Comparison of ENCODE assay signal across 13 mouse cellular contexts in the genomic region with DNA sequence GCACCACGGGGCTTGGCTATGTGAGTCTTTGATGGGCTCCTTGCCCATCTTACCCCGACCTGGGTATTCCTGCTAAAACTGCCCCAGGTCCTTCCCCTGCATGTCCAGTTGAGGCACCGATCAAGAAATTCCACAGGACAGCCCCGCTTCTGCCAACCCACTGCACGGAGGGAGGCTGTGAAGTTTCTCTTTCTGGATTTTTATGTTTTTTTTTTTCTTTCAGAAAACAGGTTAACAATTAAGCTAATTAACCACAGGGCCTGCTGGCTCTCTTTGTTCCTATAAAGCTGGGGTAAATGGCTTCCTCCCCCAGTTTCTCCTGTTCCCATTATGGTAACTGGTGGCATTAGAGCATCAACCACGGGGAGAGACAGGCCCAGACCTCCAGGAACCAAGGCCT. TPM values are rescaled to one million over a fixed set of nuclear protein-coding genes. Genes with fewer than 3 reads are reported as not detected.
DNase-seq lines count a peak whose midpoint lies in the region; ATAC-seq and TF ChIP-seq lines count a peak whose summit lies in the region.
"Had no signal": no experiment of that assay in that cellular context is flagged by ENCODE, and none has a peak within 500 bp of the region (broad histone marks: within the 10 kb centered on the region; RNA-seq: fewer than 3 reads in every experiment).

No protein-coding gene starts in this region.

- H3K4me3 ChIP-seq in forebrain, embryonic 11.5 days (ENCODE audit: low read depth, low read length): no peak overlapping the region
- no peak overlapping the region for H3K4me3 ChIP-seq in forebrain, embryonic 14.5 days (ENCODE audit: low read depth, low read length)
- H3K4me3 ChIP-seq in kidney, adult 2 months (ENCODE audit: insufficient read depth, low read depth, low read length): peak overlapping the region; percentile 19
- H3K4me3 ChIP-seq in kidney, embryonic 15.5 days (replicated peaks): no peak overlapping the region
- H3K4me3 ChIP-seq in liver, postnatal 0 days (ENCODE audit: low read depth, low read length): no peak overlapping the region
- H3K4me3 ChIP-seq in midbrain, embryonic 15.5 days: no peak overlapping the region

- TF ChIP-seq EP300 in liver, postnatal 0 days (IDR thresholded peaks at IDR 0.05; ENCODE audit: low read depth): no peak

- H3K36me3 ChIP-seq in forebrain, embryonic 11.5 days (ENCODE audit: control insufficient read depth, insufficient read depth, low read length): no peaks in the 10 kb centered on the region
- no peaks in the 10 kb centered on the region for H3K36me3 ChIP-seq in forebrain, embryonic 14.5 days (ENCODE audit: control insufficient read depth, insufficient read depth, low read length)
- no peaks in the 10 kb centered on the region for H3K36me3 ChIP-seq in kidney, adult 2 months (ENCODE audit: control insufficient read depth, insufficient read depth, low read length)
- H3K36me3 ChIP-seq in kidney, embryonic 15.5 days: no peaks in the 10 kb centered on the region
- no peaks in the 10 kb centered on the region; the same call in 1 of the 2 replicates for H3K36me3 ChIP-seq in liver, postnatal 0 days (replicated peaks; ENCODE audit: insufficient read depth, low read length)
- H3K36me3 ChIP-seq in midbrain, embryonic 15.5 days (replicated peaks): no peaks in the 10 kb centered on the region

- WGBS in forebrain, embryonic 11.5 days: 61% methylated on average over 6 of the region's 6 CpGs
- WGBS in forebrain, embryonic 14.5 days: 41% methylated on average over 6 of the region's 6 CpGs
- WGBS in kidney, adult 2 months: 31% methylated on average over 6 of the region's 6 CpGs
- WGBS in kidney, embryonic 15.5 days: 47% methylated on average over 6 of the region's 6 CpGs
- WGBS in liver, postnatal 0 days (ENCODE audit: insufficient replicate concordance): 79% methylated on average over 6 of the region's 6 CpGs
- WGBS in midbrain, embryonic 15.5 days: 80% methylated on average over 6 of the region's 6 CpGs

- peaks cover 5% of the 10 kb centered on the region; the same call in 1 of the 2 replicates for H3K4me1 ChIP-seq in forebrain, embryonic 11.5 days (replicated peaks; ENCODE audit: control insufficient read depth, insufficient read depth, low read length)
- no peaks in the 10 kb centered on the region for H3K4me1 ChIP-seq in forebrain, embryonic 14.5 days (ENCODE audit: control insufficient read depth, insufficient read depth, low read length)
- H3K4me1 ChIP-seq in kidney, adult 2 months (ENCODE audit: control insufficient read depth, insufficient read depth, low read length): peaks cover 96% of the 10 kb centered on the region
- peaks cover 90% of the 10 kb centered on the region for H3K4me1 ChIP-seq in kidney, embryonic 15.5 days
- H3K4me1 ChIP-seq in liver, postnatal 0 days (ENCODE audit: insufficient read depth): peaks cover 36% of the 10 kb centered on the region
- H3K4me1 ChIP-seq in midbrain, embryonic 15.5 days: no peaks in the 10 kb centered on the region

- DNase-seq in forebrain, embryonic 11.5 days (ENCODE audit: low spot score): no peak
- DNase-seq in forebrain, embryonic 14.5 days (ENCODE audit: low spot score): no peak
- DNase-seq in kidney, adult 2 months: peak; percentile 76
- DNase-seq in kidney, adult 11 months: no peak
- no peak for DNase-seq in liver, postnatal 0 days
- DNase-seq in adrenal gland, adult 8-10 months: no peak
- DNase-seq: gastrocnemius, postnatal 10 days; right cerebral cortex, postnatal 25 days had no signal

- TF ChIP-seq CTCF in kidney, adult 2 months (conservative IDR thresholded peaks at IDR 0.05; ENCODE audit: insufficient read depth, insufficient read length, low read depth, low read length): no peak
- TF ChIP-seq CTCF in liver, postnatal 0 days (IDR thresholded peaks at IDR 0.05; ENCODE audit: low read depth): no peak

- peak overlapping the region; percentile 23; the same call in 1 of the 2 replicates for H3K9ac ChIP-seq in forebrain, embryonic 11.5 days (ENCODE audit: low read length)
- H3K9ac ChIP-seq in forebrain, embryonic 14.5 days (ENCODE audit: low read length): no peak overlapping the region
- H3K9ac ChIP-seq in kidney, embryonic 15.5 days: peak overlapping the region; percentile 27; the same call in 1 of the 2 replicates
- no peak overlapping the region for H3K9ac ChIP-seq in liver, postnatal 0 days (replicated peaks)
- no peak overlapping the region for H3K9ac ChIP-seq in midbrain, embryonic 15.5 days
- H3K9ac ChIP-seq: liver, embryonic 14.5 days had no signal

- H3K4me2 ChIP-seq in forebrain, embryonic 11.5 days (ENCODE audit: low read depth, low read length, severe bottlenecking): no peak overlapping the region
- no peak overlapping the region for H3K4me2 ChIP-seq in forebrain, embryonic 14.5 days (ENCODE audit: low read length)
- H3K4me2 ChIP-seq in kidney, embryonic 15.5 days: peak overlapping the region; percentile 40
- H3K4me2 ChIP-seq in liver, postnatal 0 days (ENCODE audit: low read depth, low read length): no peak overlapping the region
- no peak overlapping the region for H3K4me2 ChIP-seq in midbrain, embryonic 15.5 days

- ATAC-seq in forebrain, embryonic 11.5 days (replicated peaks; ENCODE audit: low FRiP score): no peak
- ATAC-seq in forebrain, embryonic 14.5 days: no peak
- ATAC-seq in kidney, embryonic 15.5 days (replicated peaks; ENCODE audit: low FRiP score): no peak
- no peak for ATAC-seq in liver, postnatal 0 days
- ATAC-seq in midbrain, embryonic 15.5 days (replicated peaks): no peak
- ATAC-seq: midbrain, embryonic 16.5 days had no signal

- TF ChIP-seq POLR2A in kidney, adult 2 months (IDR thresholded peaks at IDR 0.05; ENCODE audit: low read depth, low read length): no peak

- no peaks in the 10 kb centered on the region for H3K9me3 ChIP-seq in forebrain, embryonic 11.5 days (ENCODE audit: control insufficient read depth, low read length)
- no peaks in the 10 kb centered on the region for H3K9me3 ChIP-seq in forebrain, embryonic 14.5 days (replicated peaks; ENCODE audit: control insufficient read depth, low read length)
- no peaks in the 10 kb centered on the region for H3K9me3 ChIP-seq in kidney, embryonic 15.5 days (replicated peaks)
- H3K9me3 ChIP-seq in liver, postnatal 0 days (ENCODE audit: low read length): no peaks in the 10 kb centered on the region
- no peaks in the 10 kb centered on the region for H3K9me3 ChIP-seq in midbrain, embryonic 15.5 days

- H3K27ac ChIP-seq in forebrain, embryonic 11.5 days (ENCODE audit: low read depth, low read length): no peak overlapping the region
- no peak overlapping the region for H3K27ac ChIP-seq in forebrain, embryonic 14.5 days (ENCODE audit: low read depth, low read length)
- peak overlapping the region; percentile 96 for H3K27ac ChIP-seq in kidney, adult 2 months (ENCODE audit: insufficient read depth, low read depth, low read length)
- peak overlapping the region; percentile 91 for H3K27ac ChIP-seq in kidney, embryonic 15.5 days
- H3K27ac ChIP-seq in liver, postnatal 0 days (ENCODE audit: low read depth): peak overlapping the region; percentile 97; the same call in 1 of the 2 replicates
- no peak overlapping the region for H3K27ac ChIP-seq in midbrain, embryonic 15.5 days

- no peaks in the 10 kb centered on the region; the same call in 1 of the 2 replicates for H3K27me3 ChIP-seq in forebrain, embryonic 11.5 days (ENCODE audit: control insufficient read depth, insufficient read depth, low read length)
- 0 out of 2 replicates have a peak, but pooled peaks cover 5% of the 10 kb centered on the region for H3K27me3 ChIP-seq in forebrain, embryonic 14.5 days (replicated peaks; ENCODE audit: control insufficient read depth, insufficient read depth, low read length)
- no peaks in the 10 kb centered on the region for H3K27me3 ChIP-seq in kidney, adult 2 months (replicated peaks; ENCODE audit: control insufficient read depth, insufficient read depth, low read length)
- no peaks in the 10 kb centered on the region for H3K27me3 ChIP-seq in kidney, embryonic 15.5 days
- H3K27me3 ChIP-seq in liver, postnatal 0 days (ENCODE audit: insufficient read depth, low read length): no peaks in the 10 kb centered on the region
- peaks cover 12% of the 10 kb centered on the region for H3K27me3 ChIP-seq in midbrain, embryonic 15.5 days (replicated peaks)

RNA-seq across cellular contexts. Expression of a gene that starts 10.2 kb away (rescaled TPM):
- polyA plus RNA-seq in forebrain, embryonic 11.5 days (2014; fragmentation: Nextera tagmentation; extraction: Ambion mirVana): 3.9 and 5.5 TPM in 2 replicates
- polyA plus RNA-seq in forebrain, embryonic 14.5 days (2014; fragmentation: Nextera tagmentation; extraction: Ambion mirVana): 0.70 and 1.3 TPM in 2 replicates
- polyA plus RNA-seq in kidney, adult 2 months (2012; rRNA removed): 153 and 166 TPM in 2 replicates
- polyA plus RNA-seq in kidney, embryonic 15.5 days (2015; fragmentation: Nextera tagmentation; extraction: Ambion mirVana): 39.1 and 41.0 TPM in 2 replicates
- 15.1 and 20.9 TPM in 2 replicates for polyA plus RNA-seq in liver, postnatal 0 days (2015; fragmentation: Nextera tagmentation; extraction: Ambion mirVana)
- 10 to 100 TPM; 10.5 to 13.4 (median 11.5) TPM for total RNA-seq in adrenal gland, adult 8-10 months (2022)
- polyA plus RNA-seq in midbrain, embryonic 15.5 days (2015; fragmentation: Nextera tagmentation; extraction: Ambion mirVana): 0.84 and 1.0 TPM in 2 replicates

RNA-seq across cellular contexts. Expression of a gene that starts 19.5 kb away (rescaled TPM):
- polyA plus RNA-seq in forebrain, embryonic 11.5 days (2014; fragmentation: Nextera tagmentation; extraction: Ambion mirVana): 29.4 and 33.4 TPM in 2 replicates
- polyA plus RNA-seq in forebrain, embryonic 14.5 days (2014; fragmentation: Nextera tagmentation; extraction: Ambion mirVana): 15.2 and 19.1 TPM in 2 replicates
- polyA plus RNA-seq in kidney, adult 2 months (2012; rRNA removed): 36.4 and 43.4 TPM in 2 replicates
- 37.3 and 39.8 TPM in 2 replicates for polyA plus RNA-seq in kidney, embryonic 15.5 days (2015; fragmentation: Nextera tagmentation; extraction: Ambion mirVana)
- 7.7 and 8.8 TPM in 2 replicates for polyA plus RNA-seq in liver, postnatal 0 days (2015; fragmentation: Nextera tagmentation; extraction: Ambion mirVana)
- total RNA-seq in adrenal gland, adult 8-10 months (2022): 10 to 100 TPM; 20.0 to 32.2 (median 25.4) TPM
- polyA plus RNA-seq in midbrain, embryonic 15.5 days (2015; fragmentation: Nextera tagmentation; extraction: Ambion mirVana): 24.8 and 27.9 TPM in 2 replicates

RNA-seq across cellular contexts. Expression of a gene that starts 20.6 kb away (rescaled TPM):
- polyA plus RNA-seq in forebrain, embryonic 11.5 days (2014; fragmentation: Nextera tagmentation; extraction: Ambion mirVana): 20.4 and 21.2 TPM in 2 replicates
- polyA plus RNA-seq in forebrain, embryonic 14.5 days (2014; fragmentation: Nextera tagmentation; extraction: Ambion mirVana): 8.0 and 8.9 TPM in 2 replicates
- polyA plus RNA-seq in kidney, adult 2 months (2012; rRNA removed): 36.9 and 46.7 TPM in 2 replicates
- 17.3 and 20.9 TPM in 2 replicates for polyA plus RNA-seq in kidney, embryonic 15.5 days (2015; fragmentation: Nextera tagmentation; extraction: Ambion mirVana)
- polyA plus RNA-seq in liver, postnatal 0 days (2015; fragmentation: Nextera tagmentation; extraction: Ambion mirVana): 3.2 and 3.3 TPM in 2 replicates
- total RNA-seq in adrenal gland, adult 8-10 months (2022): 10 to 100 TPM; 60.6 to 97.3 (median 78.2) TPM
- 9.4 and 11.1 TPM in 2 replicates for polyA plus RNA-seq in midbrain, embryonic 15.5 days (2015; fragmentation: Nextera tagmentation; extraction: Ambion mirVana)

RNA-seq across cellular contexts. Expression of a gene that starts 24.2 kb away (rescaled TPM):
- 0.16 TPM in 1 of 2 replicates, not detected in the other for polyA plus RNA-seq in forebrain, embryonic 11.5 days (2014; fragmentation: Nextera tagmentation; extraction: Ambion mirVana)
- polyA plus RNA-seq in forebrain, embryonic 14.5 days (2014; fragmentation: Nextera tagmentation; extraction: Ambion mirVana): not detected in 2 replicates
- 104 and 132 TPM in 2 replicates for polyA plus RNA-seq in kidney, adult 2 months (2012; rRNA removed)
- polyA plus RNA-seq in kidney, embryonic 15.5 days (2015; fragmentation: Nextera tagmentation; extraction: Ambion mirVana): 8.0 and 11.1 TPM in 2 replicates
- polyA plus RNA-seq in liver, postnatal 0 days (2015; fragmentation: Nextera tagmentation; extraction: Ambion mirVana): 2.4 and 2.7 TPM in 2 replicates
- 1 to 10 TPM in 1 of 4 experiments, under 1 TPM in 2, not detected in 1; 0.09 to 1.1 (median 0.32) TPM for total RNA-seq in adrenal gland, adult 8-10 months (2022)
- polyA plus RNA-seq in midbrain, embryonic 15.5 days (2015; fragmentation: Nextera tagmentation; extraction: Ambion mirVana): 0.03 and 0.10 TPM in 2 replicates
- total RNA-seq: gastrocnemius, postnatal 10 days; neutrophil, adult 5-6 weeks had no signal
- polyA plus RNA-seq: midbrain, embryonic 16.5 days had no signal

Comparison
In these comparisons a context has a peak if more than half of its experiments do, and no peak if none do; other contexts are left out.
1. H3K9ac ChIP-seq: peak in forebrain, embryonic 11.5 days (single experiment) and kidney, embryonic 15.5 days (single experiment); none in forebrain, embryonic 14.5 days (single experiment), liver, postnatal 0 days (single experiment) and midbrain, embryonic 15.5 days (single experiment).
2. H3K27ac ChIP-seq: peak in kidney, adult 2 months (single experiment), kidney, embryonic 15.5 days (single experiment) and liver, postnatal 0 days (single experiment); none in forebrain, embryonic 11.5 days (single experiment), forebrain, embryonic 14.5 days (single experiment) and midbrain, embryonic 15.5 days (single experiment).